Mouse (Mus musculus) inflammation-experienced regulatory T-cells, adult 6 months (primary cell): ENCODE measurements around the gene Ss18l1. TPM values are rescaled to one million over a fixed set of nuclear protein-coding genes. Genes with fewer than 3 reads are reported as not detected.

Experiments used
- ATAC-seq: one replicate; pipeline ENCODE4 v1.8.0; 2017
- polyA plus RNA-seq, 3 experiments: library from polyadenylated mRNA; unstranded; fragments of 100-300 nt; shearing (Covaris generic); gene quantifications; one replicate each; pipeline ENCODE4 v1.2.1; 2017

The Ss18l1 gene
- 1 to 10 TPM; 1.4 to 2.4 (median 2.3) TPM for polyA plus RNA-seq

DNA sequence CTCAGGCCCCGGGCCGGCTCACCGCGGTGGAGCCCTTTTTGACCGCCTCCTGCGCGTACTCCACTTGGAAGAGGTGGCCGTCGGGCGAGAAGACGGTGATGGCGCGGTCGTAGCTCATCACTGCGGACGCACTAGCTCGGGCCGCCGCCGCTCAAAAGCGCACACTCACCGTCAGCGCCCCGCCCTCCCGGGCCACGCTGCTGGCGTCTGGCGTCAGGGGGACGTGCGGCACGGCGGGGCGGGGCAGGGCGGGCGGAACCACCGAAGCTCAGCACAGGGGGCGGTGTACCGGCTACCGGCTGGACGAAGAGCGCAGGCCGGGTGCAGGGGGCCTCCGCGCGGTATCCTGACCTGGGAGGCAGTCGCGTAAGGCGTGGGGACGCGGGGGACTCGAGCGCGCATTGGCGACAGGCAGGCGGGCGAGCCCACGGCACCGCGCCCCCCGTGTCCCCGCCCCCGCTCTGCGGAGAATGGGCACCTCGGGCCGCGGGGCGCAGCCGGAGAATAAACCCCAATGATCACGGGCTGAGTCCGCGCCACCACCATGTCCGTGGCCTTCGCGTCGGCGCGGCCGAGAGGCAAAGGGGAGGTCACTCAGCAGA is at the start of gene Ss18l1, which contains the start of gene Psma7:
Gene Ss18l1 (plus strand): TSS at position 254 of the 602 bp plus-strand sequence.
Gene Psma7 (minus strand): TSS at position 178 of the 602 bp plus-strand sequence.
- ATAC-seq: peak; percentile 82

DNA sequence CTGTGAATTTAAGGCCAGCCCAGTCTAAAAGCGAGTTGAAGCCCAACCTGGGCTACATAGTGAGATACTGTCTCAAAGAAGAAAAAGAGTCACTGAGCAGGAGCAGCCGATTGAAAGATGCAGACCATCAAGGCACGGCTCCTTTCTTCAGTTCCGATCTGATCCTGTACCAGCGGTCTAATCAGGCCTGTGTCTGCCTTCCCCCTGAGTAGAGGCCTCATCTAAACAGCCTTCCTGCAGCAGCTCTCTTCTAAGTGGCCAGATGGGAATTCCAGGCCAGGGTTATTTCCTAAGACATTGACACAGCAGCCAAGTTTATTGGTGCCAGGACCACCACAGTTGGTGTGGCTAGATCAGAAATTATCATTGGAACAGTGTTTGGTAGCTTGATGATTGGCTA is 49.2 kb upstream of the Ss18l1 start:
- no peak for ATAC-seq

DNA sequence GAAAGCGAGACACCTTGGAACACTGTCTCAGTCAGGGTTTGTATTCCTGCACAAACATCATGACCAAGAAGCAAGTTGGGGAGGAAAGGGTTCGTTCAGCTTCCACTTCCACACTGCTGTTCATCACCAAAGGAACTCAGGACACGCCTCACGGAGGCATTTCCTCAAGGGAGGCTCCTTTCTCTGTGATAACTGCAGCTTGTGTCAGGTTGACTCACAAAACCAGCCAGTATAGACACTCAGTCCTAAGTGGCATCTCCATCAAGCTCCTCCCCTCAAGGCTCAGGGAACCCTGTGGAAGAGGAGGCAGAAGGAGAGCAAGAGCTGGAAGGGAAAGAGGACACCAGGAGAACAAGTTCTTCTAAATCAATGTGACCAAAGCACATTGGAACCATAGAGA is 43.9 kb upstream of the Ss18l1 start:
- no peak for ATAC-seq

DNA sequence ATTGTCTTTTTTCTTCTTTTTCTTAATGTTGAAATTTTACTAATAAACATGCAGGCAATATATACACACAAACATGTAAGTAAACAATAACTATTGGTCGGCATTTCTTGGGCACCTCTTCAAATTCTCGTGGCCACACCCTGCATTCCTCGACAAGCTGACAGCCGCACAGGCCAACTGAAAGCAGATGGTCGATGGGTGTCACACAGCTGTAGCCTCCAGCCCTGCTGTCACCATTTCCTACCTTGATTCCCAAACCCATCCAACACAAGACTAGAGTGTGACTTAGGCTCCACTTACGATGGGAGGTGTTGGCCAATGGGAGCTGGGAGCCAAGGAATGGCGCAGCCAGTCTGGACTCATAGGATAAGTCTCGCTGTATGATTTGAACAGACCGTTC is 40.7 kb upstream of the Ss18l1 start:
- ATAC-seq: no peak

DNA sequence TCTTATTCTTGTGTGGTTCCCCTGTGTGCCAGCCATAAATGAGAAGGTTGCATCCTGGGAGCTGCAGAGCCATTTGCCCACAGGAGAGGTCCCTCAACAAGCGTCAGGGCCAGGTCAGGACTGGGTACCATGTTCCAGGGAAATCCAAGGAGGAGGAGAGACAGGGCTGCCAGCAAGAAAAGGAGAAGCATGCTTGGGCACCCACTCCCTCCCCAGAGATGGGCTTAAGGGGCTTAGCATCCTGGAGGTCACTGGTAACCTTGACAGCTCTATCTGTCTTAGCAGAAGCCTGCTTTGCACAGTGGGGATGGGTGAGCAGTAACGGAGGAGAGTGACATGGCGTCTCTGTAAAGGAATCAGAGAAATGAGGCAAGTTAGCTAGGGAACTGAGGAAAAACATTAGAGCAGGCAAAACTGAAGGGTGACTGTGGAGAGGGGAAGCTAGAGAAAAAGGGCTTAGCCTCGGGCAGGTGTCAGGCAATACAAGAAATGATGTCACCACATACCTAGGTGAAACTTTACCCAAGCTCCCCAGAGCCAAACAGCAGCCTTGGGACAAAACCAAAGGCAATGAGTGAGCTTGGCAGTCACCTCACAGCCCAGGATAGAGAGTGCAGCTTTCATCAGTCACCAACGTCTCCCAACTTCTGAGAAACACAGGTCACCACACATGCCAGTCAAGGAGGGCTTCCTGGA is 36.5 kb upstream of the Ss18l1 start:
- ATAC-seq: no peak

DNA sequence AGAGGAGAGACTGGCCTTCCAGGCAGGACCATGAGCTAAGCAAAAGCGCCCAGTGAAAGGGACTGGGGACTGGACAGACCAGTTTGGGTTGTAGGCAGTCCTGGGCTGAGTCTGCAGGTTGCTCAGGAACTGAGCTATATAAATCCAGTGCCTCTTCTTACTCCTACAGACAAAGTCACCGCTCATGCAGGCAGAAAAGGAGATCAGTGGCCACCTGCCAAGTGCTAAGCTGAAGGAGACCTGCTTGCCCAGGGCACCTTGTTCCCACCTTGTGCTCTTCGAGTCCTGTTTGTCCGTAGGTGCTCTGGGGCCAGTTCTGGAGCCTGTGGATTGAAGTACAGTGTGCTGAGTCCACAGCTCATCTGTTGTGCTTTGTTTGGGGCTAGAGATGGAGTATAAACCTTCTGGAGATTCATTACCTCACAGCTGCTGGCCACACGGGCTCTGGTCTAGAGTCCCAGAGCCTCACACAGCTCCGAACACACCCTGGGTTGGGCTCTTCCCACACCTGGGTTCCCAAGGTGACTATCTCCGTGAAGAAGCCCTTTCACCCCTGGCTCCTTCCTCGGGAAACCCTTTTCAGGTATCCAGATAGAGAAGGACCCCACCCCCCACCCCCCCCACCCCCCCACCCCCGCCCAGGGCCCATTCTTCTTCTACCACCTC is 35.8 kb upstream of the Ss18l1 start:
- no peak for ATAC-seq

DNA sequence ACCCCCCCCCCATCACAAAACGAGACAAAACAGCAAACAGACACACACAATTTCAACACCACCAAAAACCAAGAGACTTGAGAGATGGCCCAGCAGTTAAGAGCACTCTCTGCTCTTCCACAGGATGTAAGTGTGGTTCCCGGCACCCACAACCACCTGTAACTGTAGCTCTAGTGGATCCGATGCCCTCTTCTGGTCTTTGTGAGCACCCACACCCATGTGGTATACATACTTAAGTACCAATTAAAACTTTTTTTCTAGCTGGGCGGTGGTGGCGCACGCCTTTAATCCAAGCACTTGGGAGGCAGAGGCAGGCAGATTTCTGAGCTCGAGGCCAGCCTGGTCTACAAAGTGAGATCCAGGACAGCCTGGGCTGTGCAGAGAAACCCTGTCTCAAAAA is 31.6 kb upstream of the Ss18l1 start:
- no peak for ATAC-seq

DNA sequence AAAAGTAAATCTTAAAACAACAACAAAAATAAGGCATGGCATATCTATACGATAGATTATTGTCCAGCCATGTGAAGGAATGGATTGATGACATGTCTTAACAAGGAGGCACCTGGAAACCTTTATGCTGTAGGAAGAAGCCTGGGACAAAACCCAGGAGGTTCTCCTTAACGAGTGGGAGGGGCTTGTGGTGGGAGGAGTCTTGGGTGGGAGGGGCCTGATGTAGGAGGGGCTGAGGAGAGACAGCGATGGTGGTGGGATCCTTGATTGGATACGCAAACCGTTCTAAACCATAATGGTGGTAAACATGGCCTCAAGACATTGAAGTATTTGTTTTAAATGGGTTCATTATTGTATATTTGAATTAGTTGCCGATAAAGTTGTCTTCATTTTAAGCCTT is 30.9 kb upstream of the Ss18l1 start:
- no peak for ATAC-seq

DNA sequence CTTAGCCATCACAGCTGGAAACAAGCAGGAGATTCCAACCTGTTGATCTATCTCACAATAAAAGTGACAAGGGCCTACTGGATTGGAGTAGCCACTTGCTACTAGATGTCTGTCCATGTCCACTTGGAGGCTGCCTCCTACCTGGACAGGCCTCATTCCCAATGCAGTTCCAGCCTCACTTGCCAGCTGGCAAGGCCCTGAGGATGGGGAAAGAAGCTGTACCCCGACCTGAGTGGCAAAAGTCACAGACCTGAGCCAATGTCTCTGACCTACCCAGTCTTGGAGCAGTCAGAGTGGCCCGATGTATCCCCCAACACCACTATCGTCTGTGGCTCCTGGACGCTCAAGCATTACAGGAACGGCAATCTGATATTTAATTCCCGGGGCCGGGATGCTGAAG is 28.6 kb upstream of the Ss18l1 start:
- no peak for ATAC-seq

DNA sequence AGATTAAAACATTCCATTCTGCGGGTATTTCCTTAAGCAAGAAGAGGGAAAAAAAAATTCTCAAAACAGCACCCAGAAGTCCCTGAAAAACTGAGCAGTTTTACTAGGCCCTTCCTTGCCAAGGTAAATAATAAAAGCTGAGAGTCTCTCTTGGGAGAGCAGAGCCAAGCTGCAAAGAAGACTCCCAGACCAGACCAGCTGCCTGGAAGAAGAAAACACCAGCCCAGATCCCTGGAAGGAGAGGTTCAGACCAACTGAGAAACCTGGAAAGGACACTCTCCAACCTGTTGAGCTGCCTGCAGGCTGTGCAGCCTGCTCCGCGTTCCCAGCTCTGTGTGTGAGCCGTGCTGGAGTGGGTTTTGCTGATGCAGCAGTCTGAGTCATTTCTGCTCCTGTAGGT is 24.7 kb upstream of the Ss18l1 start:
- no peak for ATAC-seq

DNA sequence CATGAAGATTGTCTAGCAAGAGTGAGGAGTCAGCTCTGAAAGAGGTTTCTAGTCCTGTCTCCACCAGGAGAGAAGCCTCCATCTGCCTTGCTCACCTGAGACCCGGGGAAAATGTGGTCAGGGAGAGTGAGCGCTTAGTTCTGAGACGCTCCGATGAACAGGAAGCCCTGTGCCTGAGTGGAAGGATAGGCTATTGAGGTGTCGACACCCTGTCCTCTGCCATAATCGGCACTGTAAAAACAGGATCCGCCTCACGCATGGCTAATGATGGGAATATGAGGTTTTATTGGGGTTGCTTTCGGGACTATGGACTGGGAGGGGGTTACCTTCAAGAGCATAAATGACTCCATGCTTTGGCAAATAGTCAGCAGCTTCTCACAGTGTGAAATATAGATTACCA is 23.7 kb upstream of the Ss18l1 start:
- no peak for ATAC-seq

DNA sequence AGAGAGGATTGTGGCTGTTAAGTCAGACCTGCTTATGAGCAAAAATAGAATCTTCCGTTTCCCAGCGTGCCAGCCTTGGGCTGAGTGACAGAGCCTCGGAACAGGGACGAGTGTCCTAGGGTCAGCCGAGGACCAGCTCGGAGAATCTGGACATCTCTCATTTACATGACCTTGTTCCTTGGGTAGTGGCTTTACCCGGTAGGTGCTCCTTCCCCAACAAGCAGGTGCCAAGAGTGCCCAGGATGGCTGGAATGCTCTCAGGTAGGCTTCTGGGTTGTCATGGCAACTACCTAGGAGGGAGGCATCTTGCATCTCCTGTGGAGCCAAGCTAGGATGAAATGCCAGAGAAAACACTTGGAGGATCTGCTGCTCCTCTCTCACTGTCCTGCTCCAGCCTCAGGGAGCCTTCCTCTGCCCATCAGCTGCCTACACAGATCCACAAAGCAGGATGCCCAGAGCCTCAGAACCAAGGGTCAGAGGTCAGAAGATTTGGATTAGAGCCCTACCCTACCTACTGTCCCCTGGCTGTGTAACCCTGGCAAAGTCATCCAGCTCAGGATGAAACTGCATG is 22.1 kb upstream of the Ss18l1 start:
- no peak for ATAC-seq

DNA sequence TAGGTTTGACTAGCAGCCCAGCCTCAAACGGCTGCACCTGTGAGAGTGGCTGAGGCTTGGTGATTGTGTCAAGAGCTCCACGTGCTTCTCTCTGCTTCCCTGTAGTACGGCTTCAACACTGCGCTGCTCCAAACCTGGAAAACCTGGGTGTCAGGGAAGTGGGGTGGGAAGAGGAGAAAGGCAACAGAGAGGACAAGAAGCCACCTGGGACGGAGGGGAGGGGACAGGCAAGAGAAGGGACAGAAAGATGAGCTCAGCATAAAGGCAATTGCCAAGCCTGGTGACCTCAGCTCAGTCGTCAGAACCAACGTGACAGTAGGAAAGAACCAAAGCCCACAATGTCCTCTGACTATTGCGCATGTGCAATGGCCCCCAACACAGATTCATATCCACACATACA is 21.4 kb upstream of the Ss18l1 start:
- ATAC-seq: no peak

DNA sequence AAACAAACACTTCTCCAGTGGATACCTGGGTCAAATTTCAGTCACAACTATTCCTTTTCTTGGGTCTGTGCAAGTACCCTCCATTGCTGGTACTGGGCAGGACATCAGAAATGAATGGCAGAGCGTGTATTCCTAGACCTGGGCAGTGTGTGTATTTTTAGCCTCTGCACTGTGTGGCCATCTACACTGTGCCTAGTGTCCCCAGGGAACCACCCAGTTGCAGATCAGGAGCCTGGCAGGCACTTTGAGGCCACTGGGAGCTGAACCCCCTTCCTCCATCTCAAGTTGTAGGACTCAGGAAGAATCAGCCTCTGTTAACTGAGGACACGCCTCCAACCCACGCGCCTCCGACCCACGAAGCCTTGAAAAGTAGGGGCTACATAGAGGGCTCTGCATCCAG is 19.6 kb upstream of the Ss18l1 start:
- no peak for ATAC-seq

DNA sequence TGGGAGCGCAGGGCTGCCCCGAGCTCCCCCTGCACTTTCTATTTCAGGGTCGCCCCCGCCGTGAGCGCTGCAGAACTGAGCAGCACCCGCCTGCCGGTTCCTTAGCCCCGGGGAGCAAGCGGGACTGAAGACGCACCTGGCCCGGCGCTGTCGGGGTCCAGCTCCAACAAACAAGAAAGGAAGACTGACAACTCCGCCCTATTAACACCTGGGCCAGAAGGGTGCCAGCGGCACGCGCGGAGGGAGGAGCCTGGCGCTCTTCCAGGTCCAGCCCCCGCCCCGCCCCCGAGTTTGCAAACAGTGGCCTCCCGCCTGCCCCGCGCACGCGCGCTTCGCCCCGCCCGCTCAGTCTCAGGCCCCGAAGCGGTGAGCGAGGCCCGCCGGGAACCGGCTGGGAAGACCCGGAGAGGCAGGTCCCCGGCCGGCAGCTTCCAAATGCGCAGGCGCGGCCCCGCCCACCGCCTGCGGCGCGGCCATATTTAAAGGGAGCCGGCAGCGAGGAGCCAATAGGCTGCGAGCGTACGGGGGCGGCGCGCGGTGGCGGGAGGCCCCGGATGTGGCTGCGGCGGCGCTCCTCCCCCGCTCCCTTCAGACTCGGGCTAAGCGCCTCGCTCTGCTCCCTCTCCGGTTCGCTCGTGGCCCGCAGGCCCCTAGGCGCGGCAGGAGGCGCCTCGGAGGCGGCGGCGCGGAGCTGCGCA is 17.8 kb upstream of the Ss18l1 start, which contains the start of gene Lsm14b:
Gene Lsm14b (plus strand): TSS at position 587 of the 698 bp plus-strand sequence.
- peak; percentile 91 for ATAC-seq

DNA sequence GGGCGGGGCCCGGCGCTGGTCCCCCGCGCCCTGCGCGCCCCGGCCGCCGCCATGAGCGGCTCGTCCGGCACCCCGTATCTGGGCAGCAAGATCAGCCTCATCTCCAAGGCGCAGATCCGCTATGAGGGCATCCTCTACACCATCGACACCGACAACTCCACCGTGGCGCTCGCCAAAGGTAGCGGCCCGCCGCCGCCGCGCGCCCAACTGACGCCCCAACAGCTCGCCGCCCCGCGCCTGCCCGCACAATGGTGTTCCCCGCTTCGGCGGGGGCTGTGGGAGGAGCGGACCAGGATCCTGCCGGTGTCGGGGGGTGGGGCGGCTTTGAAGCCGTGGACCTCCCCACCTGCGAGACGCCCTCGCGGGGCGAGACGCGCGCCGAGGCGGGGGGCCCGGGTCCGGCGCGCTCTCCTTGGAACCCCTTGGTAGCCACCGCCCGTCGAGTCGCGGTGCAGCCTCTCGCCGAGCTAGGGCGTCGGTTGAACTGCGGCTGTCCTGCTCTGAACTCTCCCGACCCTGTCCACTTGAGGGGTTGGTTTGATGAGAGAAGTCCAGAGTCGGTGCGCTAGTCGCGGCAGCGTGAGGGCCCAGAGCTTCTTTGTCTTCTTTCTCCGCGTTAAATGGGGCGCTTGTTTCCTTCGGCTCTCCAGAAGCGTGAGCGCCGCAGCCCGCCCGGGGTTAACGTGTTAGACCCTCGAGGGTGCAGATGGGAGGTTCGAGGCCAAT is 17.0 kb upstream of the Ss18l1 start:
- peak; percentile 11 for ATAC-seq

DNA sequence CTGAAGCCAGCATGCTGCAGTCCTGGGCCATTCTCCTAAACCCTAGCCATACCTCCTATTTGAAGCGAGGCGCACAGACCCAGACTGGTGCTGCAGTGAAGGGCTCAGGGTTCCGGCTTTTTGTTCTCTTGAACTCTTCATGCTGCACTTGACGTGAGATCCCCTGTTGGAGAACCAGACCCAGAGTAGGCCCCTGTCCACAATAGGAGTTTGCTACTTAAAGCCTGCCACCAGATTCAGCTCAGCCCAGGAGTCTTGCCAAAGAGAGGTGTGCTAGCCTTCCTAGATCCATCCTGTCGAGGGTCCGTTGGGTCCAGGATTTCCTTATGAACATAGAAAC is 16.5 kb upstream of the Ss18l1 start:
- ATAC-seq: no peak

DNA sequence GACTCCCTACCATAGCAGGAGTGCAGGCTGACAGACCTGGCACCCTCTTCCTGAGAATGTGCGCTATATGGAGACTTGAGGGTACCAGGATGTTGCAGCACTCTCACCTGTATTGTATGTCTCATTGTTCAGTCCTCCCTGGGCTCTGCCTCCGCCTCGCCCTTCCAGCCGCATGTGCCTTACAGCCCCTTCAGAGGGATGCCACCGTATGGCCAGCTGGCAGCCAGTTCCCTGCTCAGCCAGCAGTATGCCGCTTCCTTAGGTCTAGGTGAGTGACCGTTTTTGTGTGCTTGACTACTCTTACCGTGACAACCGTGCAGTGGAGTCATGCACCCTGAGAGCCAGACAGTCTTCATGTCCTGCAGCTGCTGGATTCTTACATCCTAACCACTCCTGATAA is 14.5 kb upstream of the Ss18l1 start:
- no peak for ATAC-seq

DNA sequence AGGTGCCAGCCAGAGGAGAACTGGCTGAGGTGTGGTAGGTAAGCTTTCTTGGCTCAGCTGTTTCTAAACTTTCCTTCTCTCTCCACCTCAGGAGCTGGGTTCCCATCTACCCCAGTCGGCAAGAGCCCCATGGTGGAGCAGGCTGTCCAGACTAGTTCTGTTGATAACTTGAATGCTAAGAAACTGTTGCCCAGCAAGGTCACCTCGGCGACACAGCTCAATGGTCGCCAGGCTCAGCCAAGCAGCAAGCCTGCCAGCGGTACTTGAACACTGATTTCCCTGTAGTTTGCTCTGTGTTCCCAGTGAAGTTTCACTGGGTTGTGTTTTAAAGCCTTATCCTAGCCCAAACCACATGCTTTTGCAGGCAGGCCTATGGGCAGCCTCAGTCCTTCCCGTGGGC is 11.0 kb upstream of the Ss18l1 start:
- ATAC-seq: no peak

DNA sequence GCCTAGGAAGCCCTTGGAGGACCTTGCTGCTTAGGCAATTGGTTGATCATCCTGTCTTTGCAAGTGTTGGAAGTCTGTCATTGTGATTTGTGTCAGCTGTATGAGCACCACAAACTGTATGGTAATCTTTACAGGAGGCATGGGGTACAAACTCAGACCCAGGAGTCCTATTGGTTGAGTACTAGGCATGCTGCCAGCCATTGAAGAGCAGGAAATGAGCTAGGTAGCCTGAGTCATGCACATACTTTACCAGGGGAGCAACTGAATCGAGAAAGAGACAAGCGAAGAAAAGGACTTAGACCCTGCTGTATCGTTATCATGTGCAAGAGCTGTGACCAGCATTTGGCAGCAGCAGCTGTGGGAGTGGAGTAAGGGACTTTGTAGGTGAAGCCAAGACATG is 9.4 kb upstream of the Ss18l1 start:
- ATAC-seq: no peak

DNA sequence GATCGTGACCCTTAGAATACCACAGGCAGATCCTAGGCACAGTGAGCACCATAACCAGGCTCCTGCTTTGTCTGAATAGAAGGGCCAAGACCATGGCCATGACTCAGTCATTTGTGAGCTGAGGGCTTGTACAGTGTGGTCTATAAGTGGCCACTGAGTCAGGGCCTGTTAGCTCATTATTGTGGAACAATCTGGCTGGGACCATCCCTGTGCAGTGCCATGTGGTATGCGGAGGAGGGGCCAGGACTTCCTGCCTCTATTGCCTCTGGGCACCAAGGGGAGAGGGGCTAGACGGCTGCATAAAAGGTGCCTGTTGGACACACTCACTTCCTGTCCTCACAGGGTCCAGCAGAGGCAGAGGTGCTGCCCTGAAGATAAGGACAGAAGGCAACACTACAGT is 8.4 kb upstream of the Ss18l1 start:
- ATAC-seq: no peak

DNA sequence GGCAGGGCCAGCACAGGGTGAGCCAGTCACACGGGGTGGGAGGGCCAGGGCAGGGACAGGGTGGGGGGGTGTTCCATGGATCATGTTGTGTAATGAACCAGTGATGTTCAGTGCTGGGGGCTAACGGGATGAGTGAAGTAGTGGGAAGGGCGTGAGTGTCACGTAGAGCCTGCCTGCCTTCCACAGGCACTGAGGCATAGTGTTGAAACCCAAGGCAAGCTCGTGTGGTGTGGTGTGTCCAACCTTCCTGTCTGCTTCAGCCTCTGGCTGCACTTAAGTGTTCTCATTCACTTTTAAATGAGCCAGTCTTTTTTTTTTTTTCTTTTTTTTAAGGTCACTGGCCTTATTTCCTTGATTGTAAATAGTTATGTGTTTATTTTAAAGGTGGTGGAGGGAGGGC is 7.6 kb upstream of the Ss18l1 start:
- no peak for ATAC-seq

DNA sequence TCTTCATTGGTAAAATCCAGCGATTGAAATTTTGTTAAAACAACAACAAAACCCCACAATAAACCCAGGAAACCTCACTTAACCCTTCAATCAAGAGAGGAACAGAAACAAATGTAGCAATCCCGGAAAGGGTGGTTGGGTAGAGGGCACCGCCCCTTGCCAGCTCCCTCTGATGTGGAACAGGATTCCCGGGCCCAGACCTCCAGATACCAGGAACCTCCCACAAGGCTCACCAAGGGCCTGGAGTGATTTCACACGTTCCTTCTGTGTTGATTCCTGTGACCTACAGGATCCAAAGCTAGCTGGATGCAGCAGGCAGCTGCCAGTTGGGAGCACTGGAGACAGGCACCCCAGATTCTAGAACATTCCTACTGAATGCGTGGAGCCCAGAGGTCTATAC is 1.9 kb upstream of the Ss18l1 start:
- ATAC-seq: no peak
